8 mouse cellular contexts compared by ENCODE assay signal in genomic region chr16:92465642-92466526, GRCm38 (mm10). TPM values are rescaled to one million over a fixed set of nuclear protein-coding genes. Genes with fewer than 3 reads are reported as not detected.
DNase-seq lines count a peak whose midpoint lies in the region; ATAC-seq and TF ChIP-seq lines count a peak whose summit lies in the region.

No protein-coding gene starts in this region.

- ATAC-seq in activated CD4-positive, CD25-positive, alpha-beta regulatory T cell, adult 4 months: peak; percentile 99

- peak; percentile 96 to 98 for DNase-seq in gastrocnemius, adult 8-10 months (ENCODE audit: low spot score in 2 of 2)
- DNase-seq in hindlimb bud, embryonic 11.5 days (ENCODE audit: extremely low spot score, low read depth, low spot score): peak; percentile 96
- peak; percentile 95 to 98 for DNase-seq in left cerebral cortex, adult 8-10 months (ENCODE audit: low spot score in 2 of 2)
- DNase-seq in right cerebral cortex, postnatal 10 days (ENCODE audit: low spot score in 2 of 2): peak; percentile 98 to 99
- peak; percentile 90 for DNase-seq in urinary bladder, postnatal 25 days (ENCODE audit: low spot score)

- no peaks in the 10 kb centered on the region for H3K36me3 ChIP-seq in megakaryocyte, embryonic 14.5 days (replicated peaks; ENCODE audit: low read length)

- H3K27ac ChIP-seq in cortical plate, adult 2 months (ENCODE audit: insufficient read depth, low read length): peak overlapping the region; percentile 48

- peaks cover 38% of the 10 kb centered on the region for H3K27me3 ChIP-seq in megakaryocyte, embryonic 14.5 days (replicated peaks)

- H3K4me3 ChIP-seq in cortical plate, adult 2 months (ENCODE audit: insufficient read depth, low read length): peak overlapping the region; percentile 73
- peak overlapping the region; percentile 98 for H3K4me3 ChIP-seq in megakaryocyte, embryonic 14.5 days (replicated peaks)

- no peak for TF ChIP-seq CTCF in cortical plate, adult 2 months (IDR thresholded peaks at IDR 0.05; ENCODE audit: extremely low read depth, insufficient read depth, low read length)

- peak; percentile 43; the same call in 1 of the 2 replicates for TF ChIP-seq POLR2A in cortical plate, adult 2 months (IDR thresholded peaks at IDR 0.05; ENCODE audit: extremely low read depth, insufficient read depth, low read length)

- H3K9me3 ChIP-seq in megakaryocyte, embryonic 14.5 days: no peaks in the 10 kb centered on the region

- peaks cover 6% of the 10 kb centered on the region for H3K4me1 ChIP-seq in cortical plate, adult 2 months (ENCODE audit: control insufficient read depth, insufficient read depth, low read length)
- H3K4me1 ChIP-seq in megakaryocyte, embryonic 14.5 days: peaks cover 22% of the 10 kb centered on the region

RNA-seq across cellular contexts. Expression of gene Rcan1, which starts 4.8 kb away (rescaled TPM):
- 1 to 10 TPM; 2.3 to 2.9 TPM for polyA plus RNA-seq in activated CD4-positive, CD25-positive, alpha-beta regulatory T cell, adult 4 months (2017; shearing (Covaris generic))
- 50.0 and 50.9 TPM in 2 replicates for polyA plus RNA-seq in cortical plate, adult 2 months (2012; rRNA removed)
- total RNA-seq in gastrocnemius, adult 8-10 months (2022): 100 to 1,000 TPM in 1 of 4 experiments, 10 to 100 TPM in 3; 60.7 to 178 (median 77.4) TPM
- 10 to 100 TPM; 50.9 to 58.6 (median 52.5) TPM for total RNA-seq in left cerebral cortex, adult 8-10 months (2022)
- polyA plus RNA-seq in megakaryocyte, embryonic 14.5 days (2012; ENCODE audit: insufficient read depth, low replicate concordance): 2.4 and 3.6 TPM in 2 replicates

RNA-seq across cellular contexts. Expression of gene Clic6, which starts 19.7 kb away (rescaled TPM):
- not detected for polyA plus RNA-seq in activated CD4-positive, CD25-positive, alpha-beta regulatory T cell, adult 4 months (2017; shearing (Covaris generic))
- 0.38 and 1.5 TPM in 2 replicates for polyA plus RNA-seq in cortical plate, adult 2 months (2012; rRNA removed)
- under 1 TPM in 2 of 4 experiments, not detected in 2; 0.10 to 0.11 TPM for total RNA-seq in gastrocnemius, adult 8-10 months (2022)
- total RNA-seq in left cerebral cortex, adult 8-10 months (2022): 1 to 10 TPM; 3.7 to 8.6 (median 4.1) TPM
- polyA plus RNA-seq in megakaryocyte, embryonic 14.5 days (2012; ENCODE audit: insufficient read depth, low replicate concordance): not detected in 2 replicates

Comparison
In these comparisons a context has a peak if more than half of its experiments do, and no peak if none do; other contexts are left out.
1. Peak in every context shown above with its lines: DNase-seq, ATAC-seq, H3K4me3 ChIP-seq and H3K27ac ChIP-seq.
2. RNA of gene Rcan1, which starts 4.8 kb away (polyA plus RNA-seq): 50.0 to 50.9 TPM in cortical plate, adult 2 months; 2.3 to 2.9 TPM in activated CD4-positive, CD25-positive, alpha-beta regulatory T cell, adult 4 months and 2.4 to 3.6 TPM in megakaryocyte, embryonic 14.5 days; every median in the first group is over 10 times any median in the second.